Mouse (Mus musculus): ENCODE measurements around the gene Kazald1. TPM values are rescaled to one million over a fixed set of nuclear protein-coding genes. Genes with fewer than 3 reads are reported as not detected.
A peak's percentile ranks its signal among the peaks of the same experiment; 100 is the strongest.

Gene Kazald1
- polyA plus RNA-seq, 2 experiments = 0.15 to 0.29 TPM

- no peaks in the 10 kb centered on the region; the same call in 1 of the 2 replicates for H3K27me3 ChIP-seq (ENCODE audit: control insufficient read depth, insufficient read depth, low read length)
- ATAC-seq (ENCODE audit: insufficient read depth) = no peak
- no peaks in the 10 kb centered on the region for H3K36me3 ChIP-seq (replicated peaks; ENCODE audit: control insufficient read depth, insufficient read depth, low read depth)
- no peak overlapping the region for H3K4me2 ChIP-seq (ENCODE audit: low read depth)
- TF ChIP-seq EP300 (IDR thresholded peaks at IDR 0.05; ENCODE audit: low read depth) (no peak), CTCF (IDR thresholded peaks at IDR 0.05; ENCODE audit: low read depth) (no peak)
- no peaks in the 10 kb centered on the region for H3K4me1 ChIP-seq (replicated peaks; ENCODE audit: control insufficient read depth in 2 of 2, insufficient read depth in 2 of 2, low read length in 1 of 2)
- no peak overlapping the region for H3K27ac ChIP-seq
- 14% methylated on average over 1 of the region's 1 CpGs for WGBS (ENCODE audit: insufficient replicate concordance)
- H3K9ac ChIP-seq (replicated peaks) = no peak overlapping the region
- H3K4me3 ChIP-seq (ENCODE audit: insufficient read depth in 1 of 2, low read depth in 2 of 2, low read length in 2 of 2) = no peak overlapping the region
- no peaks in the 10 kb centered on the region for H3K9me3 ChIP-seq (ENCODE audit: control insufficient read depth, low read length)
- DNase-seq (ENCODE audit: low read depth in 3 of 3, low spot score in 3 of 3) = no peak
Measured at GRCm38 (mm10) chr19:45105591-45105990, 30.6 kb downstream of the Kazald1 start.

GRCm38 (mm10) chr19:45106689-45107088, 31.6 kb downstream of the Kazald1 start:
- no peaks in the 10 kb centered on the region for H3K9me3 ChIP-seq (ENCODE audit: control insufficient read depth, low read length)
- H3K4me1 ChIP-seq (replicated peaks; ENCODE audit: control insufficient read depth in 2 of 2, insufficient read depth in 2 of 2, low read length in 1 of 2) = no peaks in the 10 kb centered on the region
- no peak overlapping the region for H3K4me2 ChIP-seq (ENCODE audit: low read depth)
- TF ChIP-seq EP300 (IDR thresholded peaks at IDR 0.05; ENCODE audit: low read depth) = no peak
- no peak for TF ChIP-seq CTCF (IDR thresholded peaks at IDR 0.05; ENCODE audit: low read depth)
- H3K4me3 ChIP-seq (ENCODE audit: insufficient read depth in 1 of 2, low read depth in 2 of 2, low read length in 2 of 2) = no peak overlapping the region
- H3K9ac ChIP-seq (replicated peaks) = no peak overlapping the region
- DNase-seq (ENCODE audit: low read depth in 3 of 3, low spot score in 3 of 3) = no peak
- no peak for ATAC-seq (ENCODE audit: insufficient read depth)
- no peaks in the 10 kb centered on the region for H3K36me3 ChIP-seq (replicated peaks; ENCODE audit: control insufficient read depth, insufficient read depth, low read depth)
- WGBS (ENCODE audit: insufficient replicate concordance) = 31% methylated on average over 6 of the region's 6 CpGs
- H3K27ac ChIP-seq = no peak overlapping the region
- H3K27me3 ChIP-seq (ENCODE audit: control insufficient read depth, insufficient read depth, low read length) = no peaks in the 10 kb centered on the region; the same call in 1 of the 2 replicates

- no peak overlapping the region for H3K9ac ChIP-seq (replicated peaks)
- H3K9me3 ChIP-seq (ENCODE audit: control insufficient read depth, low read length) = no peaks in the 10 kb centered on the region
- no peaks in the 10 kb centered on the region for H3K27me3 ChIP-seq (ENCODE audit: control insufficient read depth, insufficient read depth, low read length)
- no peak for ATAC-seq (ENCODE audit: insufficient read depth)
- TF ChIP-seq EP300 (IDR thresholded peaks at IDR 0.05; ENCODE audit: low read depth) (no peak), CTCF (IDR thresholded peaks at IDR 0.05; ENCODE audit: low read depth) (no peak)
- no peak overlapping the region for H3K27ac ChIP-seq
- no peak overlapping the region for H3K4me2 ChIP-seq (ENCODE audit: low read depth)
- 25% methylated on average over 8 of the region's 8 CpGs for WGBS (ENCODE audit: insufficient replicate concordance)
- no peaks in the 10 kb centered on the region; a peak in 2 of 4 replicates for H3K4me1 ChIP-seq (replicated peaks; ENCODE audit: control insufficient read depth in 2 of 2, insufficient read depth in 2 of 2, low read length in 1 of 2)
- no peak for DNase-seq (ENCODE audit: low read depth in 3 of 3, low spot score in 3 of 3)
- no peak overlapping the region for H3K4me3 ChIP-seq (ENCODE audit: insufficient read depth in 1 of 2, low read depth in 2 of 2, low read length in 2 of 2)
- no peaks in the 10 kb centered on the region for H3K36me3 ChIP-seq (replicated peaks; ENCODE audit: control insufficient read depth, insufficient read depth, low read depth)
Measured at GRCm38 (mm10) chr19:45110681-45111080, 35.6 kb downstream of the Kazald1 start.

- H3K36me3 ChIP-seq (replicated peaks; ENCODE audit: control insufficient read depth, insufficient read depth, low read depth) = no peaks in the 10 kb centered on the region
- WGBS (ENCODE audit: insufficient replicate concordance) = 73% methylated on average over 6 of the region's 6 CpGs
- no peaks in the 10 kb centered on the region for H3K27me3 ChIP-seq (ENCODE audit: control insufficient read depth, insufficient read depth, low read length)
- no peaks in the 10 kb centered on the region; a peak in 2 of 4 replicates for H3K4me1 ChIP-seq (replicated peaks; ENCODE audit: control insufficient read depth in 2 of 2, insufficient read depth in 2 of 2, low read length in 1 of 2)
- no peaks in the 10 kb centered on the region for H3K9me3 ChIP-seq (ENCODE audit: control insufficient read depth, low read length)
- ATAC-seq (ENCODE audit: insufficient read depth) (no peak), DNase-seq (ENCODE audit: low read depth in 3 of 3, low spot score in 3 of 3) (no peak)
- no peak overlapping the region for H3K4me3 ChIP-seq (ENCODE audit: insufficient read depth in 1 of 2, low read depth in 2 of 2, low read length in 2 of 2)
- TF ChIP-seq EP300 (IDR thresholded peaks at IDR 0.05; ENCODE audit: low read depth) (no peak), CTCF (IDR thresholded peaks at IDR 0.05; ENCODE audit: low read depth) (peak; percentile 46)
- no peak overlapping the region for H3K9ac ChIP-seq (replicated peaks)
- H3K27ac ChIP-seq = no peak overlapping the region
- H3K4me2 ChIP-seq (ENCODE audit: low read depth) = no peak overlapping the region
Measured at GRCm38 (mm10) chr19:45112444-45112843, 37.4 kb downstream of the Kazald1 start.

GRCm38 (mm10) chr19:45113791-45114460, 38.9 kb downstream of the Kazald1 start:
- ATAC-seq (ENCODE audit: insufficient read depth) (peak; percentile 64; the same call in 1 of the 2 replicates), DNase-seq (ENCODE audit: low read depth in 3 of 3, low spot score in 3 of 3) (peak; percentile 4 to 39 (median 24))
- TF ChIP-seq EP300 (IDR thresholded peaks at IDR 0.05; ENCODE audit: low read depth) (no peak), CTCF (IDR thresholded peaks at IDR 0.05; ENCODE audit: low read depth) (no peak)
- H3K9me3 ChIP-seq (ENCODE audit: control insufficient read depth, low read length) = no peaks in the 10 kb centered on the region
- no peaks in the 10 kb centered on the region for H3K27me3 ChIP-seq (ENCODE audit: control insufficient read depth, insufficient read depth, low read length)
- no peaks in the 10 kb centered on the region; a peak in 2 of 4 replicates for H3K4me1 ChIP-seq (replicated peaks; ENCODE audit: control insufficient read depth in 2 of 2, insufficient read depth in 2 of 2, low read length in 1 of 2)
- no peaks in the 10 kb centered on the region for H3K36me3 ChIP-seq (replicated peaks; ENCODE audit: control insufficient read depth, insufficient read depth, low read depth)
- 14% methylated on average over 18 of the region's 18 CpGs for WGBS (ENCODE audit: insufficient replicate concordance)
- no peak overlapping the region for H3K9ac ChIP-seq (replicated peaks)
- no peak overlapping the region for H3K27ac ChIP-seq
- H3K4me3 ChIP-seq (ENCODE audit: insufficient read depth in 1 of 2, low read depth in 2 of 2, low read length in 2 of 2) = no peak overlapping the region
- no peak overlapping the region for H3K4me2 ChIP-seq (ENCODE audit: low read depth)

Measured in liver, embryonic 14.5 days (tissue).